Mouse (Mus musculus) olfactory bulb, adult 2 months (tissue): ENCODE measurements at regions not wholly inside any gene's neighbourhood (a gene's known extent, or its start where the extent isn't known, plus 50 kb on each side); places are given as distances from the start of the nearest gene placed in this dataset.
A peak's percentile ranks its signal among the peaks of the same experiment; 100 is the strongest.

Source experiments
- H3K27ac ChIP-seq: fragments of 200-500 bp; 2 replicates; pipeline ENCODE4 v1.5.1; 2012; ENCODE audit warnings: low read depth, low read length; ENCODE audit not compliant: insufficient read depth
- H3K4me1 ChIP-seq: fragments of 200-500 bp; 2 replicates; pipeline ENCODE4 v1.6.1; 2012; ENCODE audit warnings: low read length; ENCODE audit not compliant: control insufficient read depth, insufficient read depth
- H3K4me3 ChIP-seq: fragments of 200-500 bp; 2 replicates; pipeline ENCODE4 v1.5.1; 2012; ENCODE audit warnings: mild to moderate bottlenecking, low read depth, low read length, moderate library complexity; ENCODE audit not compliant: insufficient read depth
- CTCF ChIP-seq: fragments of 200-500 bp; IDR thresholded peaks from 2 replicates; pipeline ENCODE4 v1.5.1; 2012; ENCODE audit warnings: low read depth, mild to moderate bottlenecking, low read length, moderate library complexity; ENCODE audit not compliant: insufficient read depth
- POLR2A ChIP-seq: fragments of 200-500 bp; IDR thresholded peaks from 2 replicates; pipeline ENCODE4 v1.6.1; 2012; ENCODE audit warnings: mild to moderate bottlenecking, low read depth, low read length, moderate library complexity; ENCODE audit not compliant: insufficient read depth
- WGBS: fragments of 180-500 bp; shearing (Covaris S2); methylation state at CpG from one replicate; pipeline ENCODE4 v1.1.7; 2018; 5-methylcytosine and 5-hydroxymethylcytosine counted together

- Histone ChIP-seq H3K27ac (peak overlapping the region; percentile 17), H3K4me1 (peaks cover 9% of the 10 kb centered on the region), H3K4me3 (no peak overlapping the region)
- TF ChIP-seq CTCF (no peak), POLR2A (no peak)
- WGBS, result 19% methylated on average over 8 of the region's 9 CpGs
These were observed 106.9 kb upstream of the Pabpc6 start for GRCm38 (mm10) chr17:9776286-9777016.

GRCm38 (mm10) chr17:9775668-9776151 is 106.2 kb upstream of the Pabpc6 start:
- TF ChIP-seq POLR2A, result no peak
- no peak for TF ChIP-seq CTCF
- peak overlapping the region; percentile 80; the same call in 1 of the 2 replicates for H3K27ac ChIP-seq
- no peak overlapping the region for H3K4me3 ChIP-seq
- 32% methylated on average over 9 of the region's 9 CpGs for WGBS
- peaks cover 9% of the 10 kb centered on the region for H3K4me1 ChIP-seq

GRCm38 (mm10) chr17:9774740-9775629 is 105.5 kb upstream of the Pabpc6 start:
- TF ChIP-seq CTCF, result no peak
- no peak for TF ChIP-seq POLR2A
- no peak overlapping the region for H3K4me3 ChIP-seq
- 62% methylated on average over 11 of the region's 11 CpGs for WGBS
- peak overlapping the region; percentile 80; the same call in 1 of the 2 replicates for H3K27ac ChIP-seq
- H3K4me1 ChIP-seq, result peaks cover 9% of the 10 kb centered on the region

- 79% methylated on average over 2 of the region's 2 CpGs for WGBS
- TF ChIP-seq POLR2A (no peak), CTCF (no peak)
- no peak overlapping the region for H3K27ac ChIP-seq
- H3K4me1 ChIP-seq, result peaks cover 7% of the 10 kb centered on the region
- H3K4me3 ChIP-seq, result no peak overlapping the region
These were observed 104.2 kb upstream of the Pabpc6 start for GRCm38 (mm10) chr17:9773744-9774143.

- TF ChIP-seq CTCF (no peak), POLR2A (no peak)
- H3K4me3 ChIP-seq, result no peak overlapping the region
- peaks cover 11% of the 10 kb centered on the region for H3K4me1 ChIP-seq
- H3K27ac ChIP-seq, result no peak overlapping the region
These were observed 98.8 kb upstream of the Pabpc6 start for GRCm38 (mm10) chr17:9768275-9768674.

GRCm38 (mm10) chr17:9765680-9766250 is 96.2 kb upstream of the Pabpc6 start:
- 81% methylated on average over 5 of the region's 5 CpGs for WGBS
- Histone ChIP-seq H3K4me1 (peaks cover 15% of the 10 kb centered on the region), H3K27ac (peak overlapping the region; percentile 64), H3K4me3 (no peak overlapping the region)
- TF ChIP-seq POLR2A (no peak), CTCF (no peak)

DNA sequence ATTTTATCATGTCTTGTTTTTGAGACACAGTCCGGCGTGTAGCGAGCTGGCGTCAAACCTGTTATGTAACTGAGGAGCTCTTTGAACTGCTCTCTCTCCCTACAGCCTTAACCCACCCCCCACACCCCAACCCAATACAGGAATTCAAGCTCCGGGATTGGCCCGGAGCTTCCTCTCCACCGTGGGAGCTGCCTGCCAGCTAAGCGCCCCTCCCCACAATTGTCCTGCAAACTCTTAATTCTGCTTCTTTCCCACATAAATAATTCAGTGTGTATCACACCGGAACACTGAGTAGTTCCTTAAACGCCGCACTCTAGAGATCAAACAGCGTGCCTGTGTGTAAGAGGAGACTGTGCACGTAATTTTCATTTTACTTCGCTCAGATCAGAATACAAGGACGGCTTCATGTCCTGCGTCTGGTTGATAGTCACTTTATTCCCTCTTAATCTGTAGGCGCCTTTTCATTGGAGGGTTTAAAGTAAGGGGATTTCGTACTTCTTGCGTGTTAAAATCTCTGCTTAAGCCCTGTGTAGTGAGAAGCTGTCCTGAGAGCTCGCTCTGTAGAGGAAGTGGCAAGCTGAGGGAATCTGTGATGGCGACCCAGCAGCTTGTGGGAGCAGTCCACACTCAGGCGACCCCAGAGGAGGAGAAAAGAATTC is 95.3 kb upstream of the Pabpc6 start:
- WGBS, result under 1% methylated on average over 22 of the region's 22 CpGs
- peaks cover 15% of the 10 kb centered on the region for H3K4me1 ChIP-seq
- TF ChIP-seq CTCF (no peak), POLR2A (peak; percentile 23; the same call in 1 of the 2 replicates)
- peak overlapping the region; percentile 39 for H3K4me3 ChIP-seq
- peak overlapping the region; percentile 98 for H3K27ac ChIP-seq

- H3K4me1 ChIP-seq, result peaks cover 19% of the 10 kb centered on the region
These were observed 94.6 kb upstream of the Pabpc6 start for GRCm38 (mm10) chr17:9764041-9764606.

More at GRCm38 (mm10) chr17:9764041-9764606, 94.6 kb upstream of the Pabpc6 start:
- H3K27ac ChIP-seq, result peak overlapping the region; percentile 89
- 15% methylated on average over 9 of the region's 9 CpGs for WGBS
- TF ChIP-seq POLR2A (no peak), CTCF (no peak)
- peak overlapping the region; percentile 2; the same call in 1 of the 2 replicates for H3K4me3 ChIP-seq
